Comparison of ENCODE assay signal across 18 mouse cellular contexts in the genomic region with DNA sequence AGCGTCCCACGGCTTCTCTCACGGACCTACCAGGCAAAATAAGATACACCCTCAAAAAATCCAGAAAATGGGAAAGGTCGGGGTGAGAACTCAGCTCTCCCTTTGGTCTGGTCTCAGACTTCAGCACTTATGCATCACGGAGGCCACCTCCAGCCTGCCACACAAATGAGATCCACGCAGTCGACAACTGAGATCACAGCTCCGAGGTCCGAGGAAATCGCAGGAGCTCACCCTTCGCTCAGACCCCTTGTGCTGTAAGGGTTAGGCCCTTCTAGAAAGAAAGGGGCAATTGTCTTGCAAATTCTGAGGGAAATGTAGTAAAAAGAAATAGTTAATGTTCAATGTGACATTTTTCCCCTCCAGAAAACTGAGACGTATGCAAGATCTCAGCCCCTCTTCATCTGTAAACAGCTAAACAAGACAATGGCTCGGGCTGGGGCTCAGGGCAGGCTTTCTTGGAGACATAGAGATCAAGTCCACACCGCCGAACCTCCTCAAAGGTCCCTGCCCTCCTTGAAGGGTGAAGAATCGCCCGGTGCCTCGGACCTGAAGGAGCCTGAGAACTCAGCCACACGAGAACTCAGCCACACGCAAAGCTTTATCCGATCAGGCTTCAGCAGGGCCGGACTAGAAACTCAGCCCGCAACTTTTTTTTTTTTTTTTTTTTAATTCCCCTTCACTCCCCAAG. TPM values are rescaled to one million over a fixed set of nuclear protein-coding genes. Genes with fewer than 3 reads are reported as not detected.
DNase-seq lines count a peak whose midpoint lies in the region; ATAC-seq and TF ChIP-seq lines count a peak whose summit lies in the region.
"Had no signal": no experiment of that assay in that cellular context is flagged by ENCODE, and none has a peak within 500 bp of the region (broad histone marks: within the 10 kb centered on the region; RNA-seq: fewer than 3 reads in every experiment).

No protein-coding gene starts in this region.

- H3K27me3 ChIP-seq in hindbrain, embryonic 11.5 days (ENCODE audit: control insufficient read depth, insufficient read depth, low read length), result peaks cover 64% of the 10 kb centered on the region
- H3K27me3 ChIP-seq in hindbrain, embryonic 14.5 days (ENCODE audit: control insufficient read depth, insufficient read depth, low read length), result peaks cover 85% of the 10 kb centered on the region
- peaks cover 88% of the 10 kb centered on the region for H3K27me3 ChIP-seq in embryonic facial prominence, embryonic 10.5 days (replicated peaks; ENCODE audit: low read depth, poor library complexity, severe bottlenecking)
- H3K27me3 ChIP-seq in limb, embryonic 12.5 days, result peaks cover 41% of the 10 kb centered on the region

- ATAC-seq in hindbrain, embryonic 11.5 days (ENCODE audit: low FRiP score), result no peak
- no peak for ATAC-seq in hindbrain, embryonic 14.5 days (ENCODE audit: low FRiP score)
- no peak for ATAC-seq in limb, embryonic 12.5 days (ENCODE audit: insufficient number of reproducible peaks, insufficient read depth, low FRiP score, low TSS enrichment, low read depth)
- ATAC-seq: intestine, postnatal 0 days had no signal

- no peaks in the 10 kb centered on the region for H3K9me3 ChIP-seq in hindbrain, embryonic 11.5 days (ENCODE audit: control insufficient read depth, low read length)
- no peaks in the 10 kb centered on the region for H3K9me3 ChIP-seq in hindbrain, embryonic 14.5 days (ENCODE audit: control insufficient read depth, low read length)
- H3K9me3 ChIP-seq in embryonic facial prominence, embryonic 10.5 days, result no peaks in the 10 kb centered on the region
- H3K9me3 ChIP-seq in limb, embryonic 12.5 days, result no peaks in the 10 kb centered on the region

- WGBS in hindbrain, embryonic 11.5 days, result under 1% methylated on average over 23 of the region's 23 CpGs
- 2% methylated on average over 23 of the region's 23 CpGs for WGBS in hindbrain, embryonic 14.5 days
- WGBS in embryonic facial prominence, embryonic 10.5 days, result 1% methylated on average over 23 of the region's 23 CpGs
- whole genome bisulfite sequencing in limb, embryonic 12.5 days, result 6% methylated on average over 23 of the region's 23 CpGs

- no peak for TF ChIP-seq CTCF in left cerebral cortex, adult 2 months (IDR thresholded peaks at IDR 0.05)

- peaks cover 3% of the 10 kb centered on the region for H3K4me1 ChIP-seq in hindbrain, embryonic 11.5 days (replicated peaks; ENCODE audit: control insufficient read depth, insufficient read depth, low read length)
- H3K4me1 ChIP-seq in hindbrain, embryonic 14.5 days (replicated peaks; ENCODE audit: control insufficient read depth, insufficient read depth, low read length), result no peaks in the 10 kb centered on the region
- H3K4me1 ChIP-seq in embryonic facial prominence, embryonic 10.5 days, result peaks cover 23% of the 10 kb centered on the region
- peaks cover 66% of the 10 kb centered on the region for H3K4me1 ChIP-seq in limb, embryonic 12.5 days (replicated peaks)

- no peak overlapping the region for H3K27ac ChIP-seq in hindbrain, embryonic 11.5 days (ENCODE audit: low read depth, low read length)
- H3K27ac ChIP-seq in hindbrain, embryonic 14.5 days, result no peak overlapping the region
- no peak overlapping the region for H3K27ac ChIP-seq in embryonic facial prominence, embryonic 10.5 days (replicated peaks)
- 0 out of 2 replicates have a peak overlapping the region, but pooled peaks have one; percentile 41 for H3K27ac ChIP-seq in limb, embryonic 12.5 days
- H3K27ac ChIP-seq in left cerebral cortex, adult 2 months, result no peak overlapping the region
- H3K27ac ChIP-seq: kidney, postnatal 0 days; liver, embryonic 14.5 days had no signal

- H3K36me3 ChIP-seq in hindbrain, embryonic 11.5 days (ENCODE audit: control insufficient read depth, insufficient read depth, low read length), result no peaks in the 10 kb centered on the region
- H3K36me3 ChIP-seq in hindbrain, embryonic 14.5 days (replicated peaks; ENCODE audit: control insufficient read depth, insufficient read depth), result no peaks in the 10 kb centered on the region
- H3K36me3 ChIP-seq in embryonic facial prominence, embryonic 10.5 days (replicated peaks), result no peaks in the 10 kb centered on the region
- no peaks in the 10 kb centered on the region for H3K36me3 ChIP-seq in limb, embryonic 12.5 days

- no peak overlapping the region for H3K4me2 ChIP-seq in hindbrain, embryonic 11.5 days (replicated peaks; ENCODE audit: low read depth, low read length)
- no peak overlapping the region for H3K4me2 ChIP-seq in hindbrain, embryonic 14.5 days (replicated peaks)
- H3K4me2 ChIP-seq in limb, embryonic 12.5 days, result peak overlapping the region; percentile 59

- intact Hi-C loops in left cerebral cortex, adult 2 months (cut with DNase I), result no loop called here
- intact Hi-C loops in gastrocnemius, postnatal 14 days (cut with DNase I; ENCODE audit: low total_unique reads), result loop anchor here (10.0 kb wide), 1 partner anchor 640 kb away; no protein-coding TSS in a partner anchor

- H3K4me3 ChIP-seq in hindbrain, embryonic 11.5 days (ENCODE audit: low read depth, low read length), result no peak overlapping the region
- H3K4me3 ChIP-seq in hindbrain, embryonic 14.5 days (replicated peaks; ENCODE audit: low read length), result no peak overlapping the region
- H3K4me3 ChIP-seq in embryonic facial prominence, embryonic 10.5 days, result no peak overlapping the region
- peak overlapping the region; percentile 15; the same call in 1 of the 2 replicates for H3K4me3 ChIP-seq in limb, embryonic 12.5 days (replicated peaks)
- no peak overlapping the region for H3K4me3 ChIP-seq in left cerebral cortex, adult 2 months

- H3K9ac ChIP-seq in hindbrain, embryonic 11.5 days (ENCODE audit: low read depth, low read length), result no peak overlapping the region
- no peak overlapping the region for H3K9ac ChIP-seq in hindbrain, embryonic 14.5 days
- peak overlapping the region; percentile 48; the same call in 1 of the 2 replicates for H3K9ac ChIP-seq in limb, embryonic 12.5 days (replicated peaks)
- H3K9ac ChIP-seq: liver, embryonic 14.5 days had no signal

- peak; percentile 27 for DNase-seq in embryo, embryonic 10 days (ENCODE audit: low spot score)
- no peak for DNase-seq in embryo, embryonic 10.5 days (ENCODE audit: low spot score)
- DNase-seq in hindbrain, embryonic 11.5 days (ENCODE audit: low spot score), result peak; percentile 62
- DNase-seq in hindbrain, embryonic 14.5 days (ENCODE audit: low spot score), result no peak
- peak; percentile 54 for DNase-seq in embryonic facial prominence, embryonic 10.5 days (ENCODE audit: low spot score)
- no peak for DNase-seq in left cerebral cortex, adult 2 months (ENCODE audit: extremely low spot score in 1 of 2, low spot score in 2 of 2)
- DNase-seq in gastrocnemius, postnatal 14 days, result no peak
- DNase-seq: cerebellum, adult 11-12 months; heart, adult 18-20 months; lung, postnatal 10 days; right cerebral cortex, postnatal 4 days; thymus, adult 18-20 months had no signal

RNA-seq across cellular contexts. Expression of a gene that starts 4.9 kb away (rescaled TPM):
- polyA plus RNA-seq in hindbrain, embryonic 11.5 days (2014; fragmentation: Nextera tagmentation; extraction: Ambion mirVana), result 4.2 and 4.9 TPM in 2 replicates
- 0.32 and 0.82 TPM in 2 replicates for polyA plus RNA-seq in hindbrain, embryonic 14.5 days (2014; fragmentation: Nextera tagmentation; extraction: Ambion mirVana)
- polyA plus RNA-seq in embryonic facial prominence, embryonic 10.5 days (2016; fragmentation: Nextera tagmentation; extraction: Ambion mirVana), result 1.6 and 2.5 TPM in 2 replicates
- 26.5 and 32.6 TPM in 2 replicates for polyA plus RNA-seq in limb, embryonic 12.5 days (2016; fragmentation: Nextera tagmentation; extraction: Ambion mirVana)
- 1 to 10 TPM in 1 of 2 experiments, under 1 TPM in 1; 0.87 to 1.1 TPM for total RNA-seq in left cerebral cortex, adult 2 months (2021)
- total RNA-seq in gastrocnemius, postnatal 14 days (2021), result 100 to 1,000 TPM; 116 to 149 TPM
- total RNA-seq: common myeloid progenitor, adult 5-6 weeks; hematopoietic stem cell, adult 5-6 weeks had no signal
- polyA plus RNA-seq: intestine, postnatal 0 days; kidney, postnatal 0 days had no signal

Comparison
In these comparisons a context has a peak if more than half of its experiments do, and no peak if none do; other contexts are left out.
1. DNase-seq: peak in embryo, embryonic 10 days (single experiment), hindbrain, embryonic 11.5 days (single experiment) and embryonic facial prominence, embryonic 10.5 days (single experiment); none in embryo, embryonic 10.5 days (single experiment), hindbrain, embryonic 14.5 days (single experiment), left cerebral cortex, adult 2 months (0 of 2) and gastrocnemius, postnatal 14 days (single experiment).